1 mouse cellular context compared by ENCODE assay signal in the genomic region with DNA sequence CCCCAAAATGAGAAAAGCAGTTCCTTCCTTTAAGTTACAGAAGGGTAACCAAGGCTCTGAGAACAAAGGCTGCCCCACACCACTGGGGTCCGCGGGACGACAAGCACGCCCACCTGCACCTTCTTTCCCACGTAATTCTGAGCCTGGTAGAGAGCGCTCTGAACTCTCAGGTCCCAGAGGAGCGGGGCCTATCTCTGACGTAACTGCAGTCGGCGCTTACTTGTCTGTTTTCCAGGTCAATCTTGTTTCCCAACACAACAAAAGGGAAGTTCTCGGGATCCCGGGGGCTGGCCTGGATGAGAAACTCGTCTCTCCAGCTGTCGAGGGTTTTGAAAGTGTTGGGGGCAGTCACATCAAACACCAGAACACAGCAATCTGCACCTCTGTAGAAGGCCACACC. TPM values are rescaled to one million over a fixed set of nuclear protein-coding genes. Genes with fewer than 3 reads are reported as not detected.
"Had no signal": no experiment of that assay in that cellular context is flagged by ENCODE, and none has a peak within 500 bp of the region (broad histone marks: within the 10 kb centered on the region; RNA-seq: fewer than 3 reads in every experiment).

No protein-coding gene starts in this region.

RNA-seq across cellular contexts. Expression of gene H1fx, which starts 23.3 kb away (rescaled TPM):
- total RNA-seq: neutrophil, adult 5-6 weeks had no signal
